Mouse (Mus musculus): ENCODE measurements around the gene Cd163.
"Not testable (repeated sequence)": the region's sequence is repeated elsewhere in the genome, so short reads cannot be mapped to it uniquely, and the experiment has no call there.

Gene Cd163

GRCm38 (mm10) chr6:124304356-124304755, at the start of gene Cd163:
Gene Cd163 (plus strand): TSS chr6:124304656.
- in situ Hi-C loops (cut with MboI, MseI), result loop anchor here (25.0 kb wide), 1 partner anchor 1258 kb away; no protein-coding TSS in a partner anchor

DNA sequence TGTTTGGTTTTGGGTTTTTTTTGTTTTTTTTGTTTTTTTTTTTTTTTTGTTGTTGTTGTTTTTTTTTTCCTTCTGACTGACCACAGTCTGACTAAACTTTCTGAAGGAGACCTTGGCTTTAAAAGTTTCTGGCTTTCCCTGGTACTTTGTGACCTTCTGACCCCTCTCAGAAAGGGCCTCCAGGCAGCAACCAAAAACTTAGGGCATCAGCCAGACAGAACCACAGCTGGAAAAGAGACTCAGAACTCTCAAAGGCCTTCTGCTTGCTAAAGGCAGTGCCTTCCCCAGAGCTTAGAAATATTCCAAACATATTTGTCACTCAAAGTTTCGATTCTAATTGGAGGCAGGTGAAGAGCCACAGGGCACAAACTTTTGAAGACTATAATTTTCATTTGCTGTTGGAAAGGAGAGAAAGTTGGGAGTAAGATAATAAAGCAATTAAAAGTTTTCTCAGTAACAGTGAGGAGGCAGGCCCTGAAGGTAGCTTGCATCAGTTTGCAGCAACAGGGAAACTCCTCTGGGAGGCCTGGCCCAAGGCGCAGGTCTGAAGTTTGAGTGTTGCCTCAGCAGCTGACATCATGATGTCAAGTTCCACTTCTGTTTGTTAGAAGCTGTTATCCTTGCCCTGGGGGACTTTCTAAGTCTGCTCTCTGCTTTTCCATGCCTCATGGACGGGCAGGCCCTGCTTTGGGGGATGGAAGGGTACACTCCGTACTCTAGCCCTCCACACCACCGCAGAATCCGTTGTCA, 48.6 kb upstream of the Cd163 start:
- in situ Hi-C loops (cut with MboI, MseI), result loop anchor here (5.0 to 25.0 kb wide), 3 partner anchors 121 to 1369 kb away; no protein-coding TSS in a partner anchor

- in situ Hi-C loops (cut with MboI, MseI), result loop anchor here (25.0 kb wide), 1 partner anchor 1373 kb away; no protein-coding TSS in a partner anchor
Observed at GRCm38 (mm10) chr6:124260198-124260931, 44.1 kb upstream of the Cd163 start.

DNA sequence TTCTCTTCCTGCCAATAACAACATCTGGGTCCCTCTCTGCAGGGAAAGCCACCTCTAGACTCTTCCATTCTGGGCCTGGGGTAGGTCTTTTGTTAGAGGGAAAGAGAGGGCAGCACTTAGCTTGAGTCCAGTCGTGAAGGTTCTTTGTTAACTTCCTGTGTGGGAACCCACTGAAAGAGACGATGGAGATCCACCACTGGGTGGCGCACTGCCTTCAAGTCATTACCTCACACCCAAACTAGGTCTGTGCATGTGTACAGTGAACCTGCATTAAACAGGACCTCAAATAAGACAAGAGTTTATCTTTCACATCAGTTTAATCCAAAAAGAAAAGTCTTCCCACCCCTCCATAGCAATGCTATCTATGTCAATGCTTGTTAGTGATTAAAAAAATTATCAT, 41.8 kb upstream of the Cd163 start:
- in situ Hi-C loops (cut with MboI, MseI), result loop anchor here (25.0 kb wide), 1 partner anchor 1375 kb away; no protein-coding TSS in a partner anchor

DNA sequence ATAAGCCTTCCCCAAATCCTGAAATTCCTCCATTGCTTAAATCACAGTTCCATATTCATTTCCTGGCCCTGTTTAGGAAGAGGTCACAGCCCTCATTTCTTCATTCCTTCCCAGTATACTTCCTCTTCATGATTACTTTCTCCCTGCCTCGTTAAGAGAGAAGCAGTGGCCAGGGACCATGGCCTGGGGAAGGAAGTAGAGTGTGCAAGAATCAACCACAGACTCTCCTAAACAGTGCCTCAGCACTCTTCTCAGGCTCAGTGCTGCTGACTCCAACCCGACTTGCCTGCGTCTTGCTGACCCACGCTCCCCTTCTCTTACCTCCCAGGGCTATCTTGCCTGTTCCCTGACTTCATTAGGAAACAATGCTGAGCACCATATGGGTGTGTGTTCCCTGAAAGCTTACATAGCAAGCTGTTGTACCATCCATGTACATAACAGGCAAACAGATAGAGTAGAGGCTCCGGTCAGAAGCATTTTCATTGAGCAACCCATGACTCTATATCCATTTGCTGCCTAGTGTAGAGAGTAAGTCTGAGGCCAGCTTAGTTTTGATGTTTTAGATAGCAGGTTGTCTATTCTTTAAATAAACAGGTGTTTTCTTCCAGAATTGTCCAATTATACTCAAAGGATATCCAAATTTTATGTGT, 31.1 kb upstream of the Cd163 start:
- in situ Hi-C loops (cut with MboI, MseI), result loop anchor here (25.0 kb wide), 1 partner anchor 1386 kb away; no protein-coding TSS in a partner anchor

- in situ Hi-C loops (cut with MboI, MseI), result no loop called here
Observed at GRCm38 (mm10) chr6:124277641-124278040, 26.8 kb upstream of the Cd163 start.

GRCm38 (mm10) chr6:124278291-124278690, 26.2 kb upstream of the Cd163 start:
- in situ Hi-C loops (cut with MboI, MseI), result no loop called here

DNA sequence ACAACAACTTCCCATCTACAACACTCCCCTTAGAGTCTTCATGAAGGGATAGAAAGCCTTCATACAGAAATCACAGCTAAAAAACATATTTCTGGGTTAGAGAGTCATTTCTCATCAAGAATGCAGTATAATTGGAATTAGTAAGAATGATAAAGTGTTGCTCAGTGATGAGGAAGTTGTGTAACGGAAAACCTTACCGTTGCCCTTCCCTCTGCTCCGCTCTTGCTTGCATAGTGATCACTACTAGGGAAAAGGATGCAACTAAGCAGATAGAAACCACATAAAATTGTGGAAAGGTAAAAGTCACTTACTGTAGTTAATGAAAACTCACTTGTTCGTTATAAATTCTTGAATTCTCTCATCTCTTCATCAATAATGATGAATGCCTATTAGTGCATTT, 21.7 kb upstream of the Cd163 start:
- in situ Hi-C loops (cut with MboI, MseI), result no loop called here

DNA sequence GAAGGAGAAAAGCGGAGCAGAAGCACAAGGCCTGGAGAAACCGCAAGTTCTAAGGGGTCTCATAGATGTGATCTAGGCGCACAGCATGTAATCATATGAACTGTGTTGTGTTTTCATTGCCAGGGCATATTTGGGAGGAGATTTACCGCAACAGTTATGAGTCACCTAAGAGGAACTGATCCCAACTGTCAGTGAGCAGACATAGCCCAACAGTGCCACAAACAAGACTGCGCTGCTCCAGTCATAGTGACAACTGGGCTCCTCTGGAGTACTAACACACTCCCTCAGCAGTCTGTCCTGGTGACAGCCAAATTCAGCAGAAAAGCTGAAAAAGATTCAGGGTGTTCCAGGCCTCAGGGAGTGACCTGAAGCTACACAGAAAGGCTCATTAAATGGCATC, 7.1 kb upstream of the Cd163 start:
- in situ Hi-C loops (cut with MboI, MseI), result not testable (repeated sequence)

DNA sequence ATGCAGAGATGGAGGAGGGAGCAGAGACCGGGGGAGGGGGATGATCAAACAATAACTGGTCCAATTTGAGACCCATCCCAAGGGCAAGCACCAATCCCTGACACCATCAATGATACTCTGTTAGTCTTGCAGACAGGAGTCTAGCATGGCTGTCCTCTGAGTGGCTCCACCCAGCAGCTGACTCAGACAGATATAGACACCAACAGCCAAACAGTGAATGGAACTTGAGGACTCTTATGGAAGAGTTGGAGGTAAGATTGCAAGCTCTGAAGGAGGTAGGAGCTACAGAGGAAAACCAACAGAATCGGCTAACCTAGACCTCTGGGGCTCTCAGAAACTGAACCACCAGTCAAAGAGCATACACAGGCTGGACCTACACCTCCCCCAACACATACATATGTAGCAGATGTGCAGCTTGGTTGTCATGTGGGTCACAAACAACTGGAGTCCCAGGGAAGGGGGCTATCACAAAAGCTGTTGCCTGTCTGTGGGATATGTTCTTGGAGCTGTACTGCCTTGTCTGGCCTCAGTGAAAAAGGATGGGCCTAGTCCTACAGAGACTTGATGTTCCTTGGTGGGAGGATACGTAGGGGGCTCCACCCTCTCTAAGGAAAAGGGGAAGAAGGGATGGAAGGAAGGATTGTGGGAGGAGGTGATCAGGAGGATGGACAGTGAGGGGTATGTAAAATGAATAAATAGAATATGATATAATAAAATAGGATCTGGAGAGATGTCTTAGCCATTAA, 2.8 kb upstream of the Cd163 start:
- in situ Hi-C loops (cut with MboI, MseI), result loop anchor here (25.0 kb wide), 1 partner anchor 1261 kb away; no protein-coding TSS in a partner anchor

- in situ Hi-C loops (cut with MboI, MseI), result loop anchor here (25.0 kb wide), 1 partner anchor 1253 kb away; no protein-coding TSS in a partner anchor
Observed at GRCm38 (mm10) chr6:124308935-124309334, 4.5 kb downstream of the Cd163 start.

- in situ Hi-C loops (cut with MboI, MseI), result loop anchor here (25.0 kb wide), 1 partner anchor 1250 kb away; no protein-coding TSS in a partner anchor
Observed at GRCm38 (mm10) chr6:124312292-124312691, 7.8 kb downstream of the Cd163 start.

GRCm38 (mm10) chr6:124320371-124320770, 15.9 kb downstream of the Cd163 start:
- in situ Hi-C loops (cut with MboI, MseI), result loop anchor here (25.0 kb wide), 1 partner anchor 1242 kb away; no protein-coding TSS in a partner anchor

GRCm38 (mm10) chr6:124321481-124322475, 17.3 kb downstream of the Cd163 start:
- in situ Hi-C loops (cut with MboI, MseI), result loop anchor here (25.0 kb wide), 1 partner anchor 1241 kb away; no protein-coding TSS in a partner anchor

DNA sequence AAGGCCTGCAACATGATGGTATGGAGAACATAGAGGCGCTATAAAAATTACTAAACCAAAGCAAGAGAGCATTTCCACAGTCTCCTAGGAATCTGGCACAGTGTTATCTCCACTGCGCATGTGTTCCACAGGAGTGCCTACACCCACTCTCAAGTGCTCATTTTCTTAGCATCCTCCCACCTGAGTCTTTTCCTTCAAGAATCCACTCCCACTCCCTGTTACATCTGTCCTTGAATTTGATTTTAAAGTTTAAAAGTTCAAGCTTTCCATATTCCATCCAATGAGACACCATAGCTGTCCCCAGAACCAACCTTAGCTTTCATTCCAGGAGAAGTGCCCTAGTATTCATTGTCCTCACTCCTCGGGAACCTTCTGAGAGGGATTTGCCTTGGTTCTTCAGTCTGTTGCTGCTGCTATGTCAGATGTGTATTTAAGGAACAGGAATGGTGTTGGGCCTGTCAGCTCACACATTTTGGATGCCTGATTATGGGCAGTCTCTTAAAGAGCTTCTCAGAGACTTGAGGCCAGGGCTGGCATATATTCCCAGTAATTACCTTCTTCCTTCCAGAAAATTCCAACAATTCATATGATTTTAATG, 24.0 kb downstream of the Cd163 start:
- in situ Hi-C loops (cut with MboI, MseI), result no loop called here

- in situ Hi-C loops (cut with MboI, MseI), result no loop called here
Observed at GRCm38 (mm10) chr6:124329622-124330021, 25.2 kb downstream of the Cd163 start.

GRCm38 (mm10) chr6:124345096-124345495, 40.6 kb downstream of the Cd163 start:
- in situ Hi-C loops (cut with MboI, MseI), result no loop called here

- in situ Hi-C loops (cut with MboI, MseI), result no loop called here
Observed at GRCm38 (mm10) chr6:124346613-124347012, 42.2 kb downstream of the Cd163 start.

DNA sequence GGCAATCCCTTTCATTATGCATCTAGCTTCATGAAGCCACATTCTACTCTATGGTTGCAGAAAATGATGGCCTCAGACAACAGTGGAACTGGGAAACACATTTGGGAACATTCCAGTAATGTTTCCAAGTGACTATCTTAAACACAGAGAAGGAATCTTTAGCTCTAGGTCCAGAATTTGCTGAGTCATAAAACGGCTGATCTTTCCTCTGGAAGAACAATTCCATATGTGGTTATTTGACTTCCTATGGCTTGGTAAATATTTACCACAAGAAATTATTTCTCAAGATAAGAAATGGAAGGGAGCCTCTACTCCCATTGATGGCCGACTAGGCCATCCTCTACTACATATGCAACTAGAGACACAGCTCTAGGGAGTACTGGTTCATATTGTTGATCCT, 48.8 kb downstream of the Cd163 start:
- in situ Hi-C loops (cut with MboI, MseI), result no loop called here
